Mouse (Mus musculus): Measurements from ENCODE around the gene Aplp2.
"Not testable (repeated sequence)": the region's sequence is repeated elsewhere in the genome, so short reads cannot be mapped to it uniquely, and the experiment has no call there.

Gene Aplp2

DNA sequence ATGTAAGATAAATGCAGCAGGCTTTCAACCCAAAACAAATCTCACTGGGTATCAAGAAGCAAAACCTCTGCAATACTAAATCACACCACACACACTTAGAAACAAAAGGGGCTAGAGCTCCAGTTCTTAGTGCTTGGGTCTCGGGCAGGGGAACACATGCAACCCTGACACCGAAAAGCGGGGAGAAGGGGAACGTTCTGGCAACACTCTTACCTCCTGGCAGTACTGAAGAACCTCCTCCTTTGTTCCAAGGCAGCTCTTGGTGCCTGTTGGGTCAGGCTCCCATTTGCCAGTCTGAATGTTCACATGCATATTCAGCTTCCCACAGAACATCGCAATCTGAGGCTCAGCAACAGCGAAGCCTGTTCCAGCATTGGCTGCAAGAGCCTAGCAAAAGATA is 33.9 kb downstream of the Aplp2 start:
- DNase-seq (ENCODE audit: low spot score): no peak

DNA sequence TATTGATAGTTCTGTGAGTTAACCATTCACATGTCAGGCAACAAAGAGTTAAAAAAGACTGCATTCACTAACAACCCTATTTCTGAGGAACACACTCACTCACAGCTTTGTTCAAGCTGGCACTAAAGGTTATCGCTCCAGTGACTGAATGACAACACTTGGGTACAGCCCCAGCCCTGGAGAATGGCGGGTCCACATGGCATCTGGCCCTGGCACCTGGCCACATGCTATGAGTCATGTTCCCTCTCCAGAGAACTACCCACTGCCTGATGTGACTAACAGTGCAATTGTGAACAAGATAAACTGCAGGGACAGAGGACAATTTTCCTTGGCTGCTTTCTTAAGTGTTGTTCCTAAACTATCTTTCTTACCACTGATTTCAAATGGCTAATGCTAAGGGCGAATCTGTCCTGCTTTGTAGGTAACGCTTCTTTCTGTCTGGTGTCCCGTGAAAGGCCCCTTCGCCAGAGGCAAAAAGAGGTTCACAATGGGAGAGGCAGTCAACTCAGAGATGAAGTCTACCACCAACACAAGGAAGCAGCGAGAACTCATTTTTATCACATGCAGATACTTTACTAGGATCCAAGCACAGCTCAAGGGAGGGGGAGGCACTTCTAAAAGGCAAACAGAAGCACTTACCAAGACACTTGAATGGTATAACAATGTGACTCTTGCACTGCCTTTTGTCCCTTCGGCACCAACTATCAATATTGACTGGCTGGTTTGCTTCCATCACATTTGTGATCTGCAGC is 35.1 kb downstream of the Aplp2 start:
- DNase-seq (ENCODE audit: low spot score): peak; percentile 93

GRCm38 (mm10) chr9:31175978-31176377 is 35.6 kb downstream of the Aplp2 start:
- DNase-seq (ENCODE audit: low spot score): no peak

DNA sequence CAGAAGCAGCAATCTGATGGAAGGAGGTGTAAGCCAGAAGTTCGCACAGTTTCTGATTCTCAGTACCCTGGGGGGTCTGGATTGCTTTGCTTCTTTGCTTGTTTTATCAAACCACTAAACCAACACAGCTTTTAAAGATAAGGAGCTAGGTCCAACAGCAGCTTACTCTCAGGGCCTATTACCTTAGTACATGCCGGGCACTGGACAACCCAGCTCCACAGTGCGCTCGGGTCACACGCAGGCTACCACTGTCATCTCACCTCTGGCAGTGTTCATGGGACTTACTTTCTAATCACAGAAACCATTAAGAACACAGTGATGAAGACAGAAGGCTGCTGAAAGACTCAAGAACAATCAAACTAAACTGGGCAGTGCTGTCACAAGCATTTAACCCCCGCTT is 36.3 kb downstream of the Aplp2 start:
- DNase-seq (ENCODE audit: low spot score): no peak

- no peak for DNase-seq (ENCODE audit: low spot score)
These were observed 43.1 kb downstream of the Aplp2 start for GRCm38 (mm10) chr9:31168356-31169093.

DNA sequence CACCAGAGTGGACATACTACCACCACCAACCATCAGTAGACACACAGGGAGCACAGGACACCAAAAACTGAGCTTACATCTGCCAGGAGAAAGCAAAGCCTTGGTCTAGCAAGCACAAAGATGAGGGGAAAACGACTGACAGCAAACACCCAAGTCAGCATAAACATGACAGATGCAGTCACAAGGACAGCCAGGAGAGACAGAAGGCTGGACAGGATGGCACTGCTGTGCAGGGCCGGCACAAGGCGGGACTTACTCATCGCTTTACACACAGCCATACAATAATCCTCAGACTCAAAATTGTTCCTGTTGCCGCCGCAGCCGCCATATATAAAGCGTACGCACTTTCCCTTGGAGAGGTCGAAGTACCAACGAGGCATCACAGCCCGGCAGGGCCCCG is 44.3 kb downstream of the Aplp2 start:
- no peak for DNase-seq (ENCODE audit: low spot score)

DNA sequence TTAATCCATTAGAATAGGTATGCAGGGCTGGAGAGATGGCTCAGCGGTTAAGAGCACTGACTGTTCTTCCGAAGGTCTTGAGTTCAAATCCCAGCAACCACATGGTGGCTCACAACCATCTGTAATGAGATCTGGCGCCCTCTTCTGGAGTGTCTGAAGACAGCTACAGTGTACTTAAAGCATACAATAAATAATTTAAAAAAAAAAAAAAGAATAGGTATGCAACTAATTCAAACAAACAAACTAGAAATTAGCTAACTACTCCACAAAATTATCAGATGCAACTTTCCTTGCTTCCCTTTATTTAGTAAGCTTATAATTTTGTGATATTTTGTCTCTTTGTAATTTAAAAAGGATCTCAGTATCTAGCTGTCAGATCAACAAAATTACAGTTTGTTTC is 46.1 kb downstream of the Aplp2 start:
- DNase-seq (ENCODE audit: low spot score): not testable (repeated sequence)

GRCm38 (mm10) chr9:31163327-31163726 is 48.3 kb downstream of the Aplp2 start:
- no peak for DNase-seq (ENCODE audit: low spot score)

GRCm38 (mm10) chr9:31162911-31163310 is 48.7 kb downstream of the Aplp2 start:
- DNase-seq (ENCODE audit: low spot score): no peak

GRCm38 (mm10) chr9:31159910-31160309 is 51.7 kb downstream of the Aplp2 start:
- DNase-seq (ENCODE audit: low spot score): peak; percentile 21

DNA sequence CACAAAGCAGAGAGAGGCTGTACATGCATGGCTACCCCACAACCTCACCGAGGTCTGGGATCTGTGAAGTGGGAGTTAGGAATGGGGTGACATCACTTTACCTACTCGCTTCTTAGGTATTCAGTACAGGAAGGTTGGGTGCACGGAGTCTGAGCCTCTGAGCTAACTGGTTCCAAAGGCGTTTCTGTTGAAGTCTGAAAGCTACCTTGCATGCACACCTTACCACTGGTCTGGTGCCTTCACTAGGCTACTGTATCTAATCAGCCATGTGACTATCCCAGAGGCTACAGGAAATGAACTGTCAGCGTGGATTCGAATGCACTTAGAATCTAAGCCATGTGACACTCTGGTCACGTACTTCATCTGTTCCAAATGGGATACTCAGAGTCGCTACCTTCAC is 55.0 kb downstream of the Aplp2 start:
- no peak for DNase-seq (ENCODE audit: low spot score)

GRCm38 (mm10) chr9:31151050-31151449 is 60.6 kb downstream of the Aplp2 start:
- peak; percentile 38 for DNase-seq (ENCODE audit: low spot score)

DNA sequence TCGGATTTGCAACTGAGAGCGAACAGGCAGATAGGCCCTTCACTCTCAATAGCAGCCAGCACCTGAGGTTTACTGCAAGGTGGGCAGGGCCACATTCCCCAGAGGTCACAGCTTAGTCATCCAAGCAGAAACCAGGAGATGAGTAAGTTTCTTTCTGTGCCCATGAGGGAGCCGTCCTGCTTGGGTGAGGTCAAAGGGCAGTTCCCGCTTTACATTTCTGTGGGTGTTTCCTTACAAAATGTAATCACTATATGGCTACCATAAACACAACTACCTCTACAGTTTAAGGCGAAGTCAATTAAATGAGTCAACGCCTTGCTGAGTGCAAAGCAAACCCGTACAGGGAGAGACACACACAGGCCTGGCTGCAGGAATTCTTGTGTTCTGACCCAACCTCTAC is 63.5 kb downstream of the Aplp2 start:
- DNase-seq (ENCODE audit: low spot score): no peak

DNA sequence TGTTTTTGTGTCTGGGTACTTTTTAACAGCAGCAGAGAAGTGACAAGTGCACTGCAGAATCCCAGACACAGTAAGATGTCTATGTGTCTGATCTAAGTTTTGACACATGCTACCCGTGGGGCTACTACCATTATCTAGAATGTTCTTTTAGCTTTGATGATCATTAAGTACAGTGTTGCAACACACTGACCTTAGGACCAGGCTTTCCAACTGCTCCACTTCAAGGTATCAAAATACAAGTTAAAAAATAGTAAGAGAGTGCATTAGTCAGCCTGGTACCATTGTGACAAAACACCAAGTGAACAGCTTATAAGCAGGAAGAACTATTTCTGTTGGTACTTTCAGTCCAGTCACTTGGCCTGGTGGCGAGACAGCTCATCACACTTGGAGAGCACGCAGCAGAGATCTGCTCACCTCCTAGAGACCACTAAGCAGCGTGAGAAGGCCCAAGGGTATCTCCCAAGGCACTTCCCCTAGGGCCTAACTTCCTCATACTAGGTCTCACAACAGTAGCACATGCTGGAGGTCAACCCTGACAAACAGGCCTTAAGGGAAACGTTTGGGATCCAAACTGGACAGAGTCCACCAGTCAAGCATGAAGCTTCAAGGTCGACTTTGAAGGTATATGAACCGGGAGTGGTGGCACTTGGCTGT is 66.2 kb downstream of the Aplp2 start:
- DNase-seq (ENCODE audit: low spot score): peak; percentile 12

DNA sequence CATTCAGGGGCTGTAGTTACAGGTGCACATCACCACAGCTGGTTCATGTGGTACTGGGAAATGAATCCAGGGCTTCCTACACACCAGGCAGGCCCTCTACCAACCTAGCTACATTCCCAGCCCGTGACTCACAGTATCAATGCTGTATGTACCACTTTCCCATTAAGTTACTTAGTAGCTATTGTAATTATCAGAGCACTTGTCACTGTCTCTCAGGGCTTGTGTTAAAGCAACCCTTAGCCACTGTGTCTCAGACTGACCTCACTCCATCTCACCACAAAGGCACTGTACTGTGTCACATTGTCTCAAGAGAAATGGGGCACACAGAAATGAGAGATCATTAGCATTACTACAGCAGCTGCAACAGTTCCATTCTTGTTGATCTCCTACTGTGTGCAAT is 68.7 kb downstream of the Aplp2 start:
- DNase-seq (ENCODE audit: low spot score): no peak

- no peak for DNase-seq (ENCODE audit: low spot score)
These were observed 78.5 kb downstream of the Aplp2 start for GRCm38 (mm10) chr9:31133131-31133530.

- DNase-seq (ENCODE audit: low spot score): peak; percentile 85
These were observed 80.2 kb downstream of the Aplp2 start, which contains the start of gene St14 for GRCm38 (mm10) chr9:31131205-31131968. St14 (minus strand) TSS chr9:31131853.

DNA sequence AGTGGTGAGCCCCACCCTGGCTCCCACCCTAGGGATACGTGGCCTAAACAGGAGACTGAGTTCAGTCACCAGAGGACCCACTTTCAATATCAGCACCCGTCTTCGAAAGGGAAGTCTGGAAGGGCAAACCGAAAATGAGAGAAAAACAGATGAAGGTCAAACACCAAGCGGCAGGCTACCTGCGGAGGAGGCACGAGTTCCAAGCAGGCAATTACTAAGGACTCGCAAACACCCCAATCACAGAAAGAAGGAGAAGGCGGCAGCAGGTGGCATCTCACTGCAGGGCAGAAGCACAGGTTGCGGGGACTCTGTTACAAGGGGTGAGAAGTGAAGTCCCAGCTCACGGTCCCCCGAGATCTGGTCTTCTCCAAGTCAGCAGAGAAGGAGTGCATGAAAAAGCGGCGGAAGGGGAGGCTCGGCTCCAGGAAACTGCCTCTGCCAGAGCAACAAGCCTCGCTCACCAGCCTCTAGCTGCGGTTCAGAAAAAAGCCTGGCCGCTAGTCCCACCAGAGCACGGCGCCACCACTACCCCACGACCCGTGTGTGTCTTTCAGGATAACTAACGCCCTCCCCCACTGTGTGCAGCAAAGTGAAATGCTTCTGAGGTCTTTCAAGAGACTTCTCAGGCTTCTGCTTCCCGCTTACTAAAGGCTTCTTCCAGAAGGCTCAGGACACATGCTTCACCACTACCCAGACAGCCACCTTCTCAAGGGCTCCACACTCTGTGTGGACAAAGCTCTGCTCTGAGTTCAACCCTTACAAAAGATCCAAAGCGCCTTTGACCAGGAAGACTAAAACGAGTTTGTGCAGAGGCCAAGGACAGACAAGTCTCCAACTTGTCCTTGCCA is 81.0 kb downstream of the Aplp2 start:
- no peak for DNase-seq (ENCODE audit: low spot score)

DNA sequence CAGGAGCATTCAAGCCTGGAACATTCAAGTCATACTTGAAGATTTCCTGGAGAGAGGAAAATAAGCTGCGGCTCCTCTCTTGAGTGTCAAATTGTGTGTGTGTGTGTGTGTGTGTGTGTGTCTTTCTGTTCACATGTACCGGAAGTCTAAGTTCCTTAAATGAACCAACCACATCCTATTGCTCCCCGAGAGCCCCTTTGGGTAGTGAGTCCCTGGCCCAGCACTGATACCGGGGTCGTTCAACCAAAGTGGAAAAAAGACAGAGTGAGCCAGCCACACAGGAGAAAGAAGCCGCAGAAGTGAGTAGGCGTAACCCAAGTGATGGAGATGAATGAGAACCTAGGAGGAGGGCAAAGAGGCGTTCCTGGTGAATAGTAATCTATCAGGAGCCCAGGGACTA is 81.7 kb downstream of the Aplp2 start:
- no peak for DNase-seq (ENCODE audit: low spot score)

- DNase-seq (ENCODE audit: low spot score): no peak
These were observed 83.6 kb downstream of the Aplp2 start for GRCm38 (mm10) chr9:31127876-31128465.

GRCm38 (mm10) chr9:31126079-31126478 is 85.5 kb downstream of the Aplp2 start:
- DNase-seq (ENCODE audit: low spot score): no peak

All from lung, postnatal 25 days (tissue).